Mouse (Mus musculus): Measurements from ENCODE around the gene 4933405L10Rik. TPM values are rescaled to one million over a fixed set of nuclear protein-coding genes. Genes with fewer than 3 reads are reported as not detected.

4933405L10Rik gene
- total RNA-seq (2015; ENCODE audit: low replicate concordance) (not detected in 2 replicates), total RNA-seq (2017; ENCODE audit: low replicate concordance) (not detected in 2 replicates)

DNA sequence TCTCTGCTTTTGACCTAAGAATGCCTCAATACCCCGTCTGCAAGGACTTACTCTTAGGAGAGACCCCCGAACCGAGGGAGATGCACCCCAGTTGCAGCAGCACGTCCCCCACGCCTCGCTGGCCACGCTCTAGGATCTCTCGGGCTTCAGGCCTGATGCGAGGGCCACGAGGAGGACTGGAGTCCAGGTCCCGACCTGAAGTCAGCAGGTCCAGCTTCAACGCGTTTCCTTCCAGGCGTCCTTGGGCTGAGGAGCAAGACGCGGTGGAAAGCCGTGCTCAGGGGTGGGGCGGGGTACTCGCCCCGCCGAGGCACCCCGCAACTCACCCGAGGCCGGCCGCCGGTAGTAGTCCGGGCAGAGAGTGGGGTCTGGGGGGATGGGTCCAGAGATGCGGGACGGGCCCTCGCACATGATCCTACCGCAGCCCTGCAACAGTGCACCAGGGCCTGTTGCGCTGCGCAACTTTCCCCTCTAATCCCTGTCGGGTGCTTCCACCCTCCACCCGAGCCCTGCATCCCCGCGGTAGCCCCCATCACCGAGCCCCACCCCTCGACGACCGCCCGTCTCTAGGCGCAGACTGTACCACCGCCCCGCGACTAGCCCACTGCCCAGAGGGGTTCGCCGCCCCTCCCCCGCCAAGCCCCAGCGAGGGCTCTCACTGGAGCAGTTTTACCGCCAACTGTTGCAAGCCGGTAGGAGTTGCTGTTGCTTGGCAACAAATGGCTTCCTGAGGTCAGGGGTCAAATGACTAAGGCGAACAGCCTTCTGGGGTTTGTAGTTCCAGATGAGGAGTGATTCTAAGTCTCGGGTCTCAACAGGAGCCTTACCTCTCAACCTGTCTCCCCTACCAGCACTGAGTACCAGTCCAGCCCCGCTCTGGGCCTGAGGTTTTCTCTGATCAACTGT lies at the start of gene 4933405L10Rik, which contains the start of gene Enkd1:
Gene 4933405L10Rik, plus strand, starts transcription at position 158 of the 906 bp plus-strand sequence.
Gene Enkd1, minus strand, starts transcription at position 713 of the 906 bp plus-strand sequence.
- ATAC-seq (replicated peaks; ENCODE audit: low FRiP score, poor library complexity, severe bottlenecking): peak; percentile 75

DNA sequence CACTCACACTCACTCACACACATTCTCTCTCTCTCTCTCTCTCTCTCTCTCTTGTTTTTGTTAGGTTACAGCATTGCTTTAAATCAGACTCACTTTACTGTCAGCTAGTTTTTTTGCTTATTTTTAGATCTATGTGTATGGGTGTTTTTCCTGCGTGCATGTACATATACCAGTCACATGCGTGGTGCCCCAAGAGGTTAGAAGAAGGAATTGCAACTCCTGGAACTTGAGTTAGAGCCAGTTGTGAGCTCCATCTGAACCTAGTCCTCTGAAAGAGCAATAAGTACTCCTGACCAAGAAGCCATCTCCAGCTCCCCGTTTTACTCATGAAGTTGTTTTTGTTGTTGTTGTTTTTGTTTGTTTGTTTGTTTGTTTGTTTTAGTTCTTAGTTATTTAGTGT lies 46.3 kb upstream of the 4933405L10Rik start:
- ATAC-seq (replicated peaks; ENCODE audit: low FRiP score, poor library complexity, severe bottlenecking): peak; percentile 74

GRCm38 (mm10) chr8:105677891-105678290 lies 29.6 kb upstream of the 4933405L10Rik start:
- ATAC-seq (replicated peaks; ENCODE audit: low FRiP score, poor library complexity, severe bottlenecking): no peak

GRCm38 (mm10) chr8:105685325-105685724 lies 22.1 kb upstream of the 4933405L10Rik start:
- ATAC-seq (replicated peaks; ENCODE audit: low FRiP score, poor library complexity, severe bottlenecking): no peak

- ATAC-seq (replicated peaks; ENCODE audit: low FRiP score, poor library complexity, severe bottlenecking): peak; percentile 41; the same call in 1 of the 2 replicates
Observed at GRCm38 (mm10) chr8:105685796-105686308, 21.6 kb upstream of the 4933405L10Rik start, which contains the start of gene Carmil2. Gene Carmil2 (plus strand): TSS chr8:105686274.

- ATAC-seq (replicated peaks; ENCODE audit: low FRiP score, poor library complexity, severe bottlenecking): no peak
Observed at GRCm38 (mm10) chr8:105686551-105686950, 20.9 kb upstream of the 4933405L10Rik start.

- no peak for ATAC-seq (replicated peaks; ENCODE audit: low FRiP score, poor library complexity, severe bottlenecking)
Observed at GRCm38 (mm10) chr8:105687512-105687911, 19.9 kb upstream of the 4933405L10Rik start.

DNA sequence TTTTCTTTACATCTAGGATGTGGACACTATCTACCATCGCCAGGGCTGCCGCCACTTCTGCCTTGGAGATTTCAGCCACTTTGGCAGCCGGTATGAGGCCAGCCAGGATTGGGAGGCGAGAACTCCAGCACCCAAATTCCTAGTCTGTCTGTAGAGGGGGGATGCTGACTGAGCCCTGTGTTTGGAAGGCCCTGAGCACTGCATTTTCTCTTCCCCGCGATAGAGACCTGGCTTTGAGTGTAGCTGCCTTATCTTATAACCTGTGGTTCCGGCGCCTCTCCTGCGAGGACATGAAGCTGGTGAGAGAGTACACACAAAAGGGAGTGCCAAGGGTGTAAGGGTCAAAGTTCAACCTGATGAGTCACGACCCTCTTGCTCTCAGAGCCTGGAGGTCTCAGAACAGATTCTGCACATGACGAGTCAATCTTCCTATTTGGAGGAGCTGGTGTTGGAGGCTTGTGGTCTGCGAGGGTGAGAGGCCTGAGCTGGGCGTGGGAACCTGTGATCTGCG lies 19.2 kb upstream of the 4933405L10Rik start:
- no peak for ATAC-seq (replicated peaks; ENCODE audit: low FRiP score, poor library complexity, severe bottlenecking)

DNA sequence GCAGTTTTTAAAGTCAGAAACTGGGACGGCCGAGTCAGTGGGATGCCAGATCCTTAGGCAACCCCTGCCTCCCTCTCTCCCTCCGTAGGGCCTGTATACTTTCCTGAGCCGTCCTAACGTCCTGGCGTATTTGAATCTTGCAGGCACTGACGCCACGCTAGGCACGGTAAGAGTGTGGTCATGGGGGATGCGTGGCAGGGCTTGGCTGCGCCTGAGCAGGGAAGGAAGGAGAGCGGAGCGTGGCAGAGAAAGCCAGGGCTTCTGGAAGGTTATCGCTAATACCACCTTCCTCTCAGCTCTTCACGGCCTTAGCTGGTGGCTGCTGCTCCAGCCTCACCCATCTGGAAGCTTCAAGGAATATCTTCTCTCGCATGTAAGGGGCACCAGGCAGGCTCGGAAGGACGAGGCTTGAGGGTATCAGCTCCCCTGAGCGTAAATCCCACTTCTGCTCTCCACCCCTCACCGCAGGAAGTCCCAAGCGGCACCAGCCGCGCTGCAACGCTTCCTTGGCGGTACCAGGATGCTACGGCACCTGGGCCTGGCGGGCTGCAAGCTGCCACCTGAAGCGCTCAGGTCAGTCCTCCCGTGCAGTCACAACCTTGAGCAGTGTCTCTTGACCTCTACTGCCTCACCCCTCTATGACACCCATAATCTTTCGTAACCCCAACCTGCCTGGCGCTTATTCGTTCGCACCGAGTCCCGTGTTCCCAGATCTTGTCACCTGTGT lies 18.0 kb upstream of the 4933405L10Rik start:
- ATAC-seq (replicated peaks; ENCODE audit: low FRiP score, poor library complexity, severe bottlenecking): no peak

GRCm38 (mm10) chr8:105689983-105690360 lies 17.5 kb upstream of the 4933405L10Rik start:
- ATAC-seq (replicated peaks; ENCODE audit: low FRiP score, poor library complexity, severe bottlenecking): no peak

DNA sequence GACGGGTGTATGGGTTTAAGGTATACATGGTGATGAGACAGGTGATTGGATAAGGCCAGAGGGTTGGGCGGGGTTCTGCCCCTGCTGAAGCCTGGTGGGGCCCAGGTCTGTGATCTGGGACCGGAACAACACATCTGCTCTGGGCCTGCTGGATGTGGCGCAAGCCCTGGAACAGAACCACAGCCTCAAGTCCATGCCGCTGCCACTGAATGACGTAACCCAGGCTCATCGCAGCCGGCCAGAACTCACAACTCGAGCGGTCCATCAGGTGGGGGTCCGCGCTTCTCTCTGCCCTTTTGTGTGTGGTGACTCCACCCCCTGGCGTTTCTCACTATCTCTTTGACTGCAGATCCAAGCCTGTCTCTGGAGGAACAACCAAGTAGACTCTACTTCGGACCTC lies 16.5 kb upstream of the 4933405L10Rik start:
- no peak for ATAC-seq (replicated peaks; ENCODE audit: low FRiP score, poor library complexity, severe bottlenecking)

DNA sequence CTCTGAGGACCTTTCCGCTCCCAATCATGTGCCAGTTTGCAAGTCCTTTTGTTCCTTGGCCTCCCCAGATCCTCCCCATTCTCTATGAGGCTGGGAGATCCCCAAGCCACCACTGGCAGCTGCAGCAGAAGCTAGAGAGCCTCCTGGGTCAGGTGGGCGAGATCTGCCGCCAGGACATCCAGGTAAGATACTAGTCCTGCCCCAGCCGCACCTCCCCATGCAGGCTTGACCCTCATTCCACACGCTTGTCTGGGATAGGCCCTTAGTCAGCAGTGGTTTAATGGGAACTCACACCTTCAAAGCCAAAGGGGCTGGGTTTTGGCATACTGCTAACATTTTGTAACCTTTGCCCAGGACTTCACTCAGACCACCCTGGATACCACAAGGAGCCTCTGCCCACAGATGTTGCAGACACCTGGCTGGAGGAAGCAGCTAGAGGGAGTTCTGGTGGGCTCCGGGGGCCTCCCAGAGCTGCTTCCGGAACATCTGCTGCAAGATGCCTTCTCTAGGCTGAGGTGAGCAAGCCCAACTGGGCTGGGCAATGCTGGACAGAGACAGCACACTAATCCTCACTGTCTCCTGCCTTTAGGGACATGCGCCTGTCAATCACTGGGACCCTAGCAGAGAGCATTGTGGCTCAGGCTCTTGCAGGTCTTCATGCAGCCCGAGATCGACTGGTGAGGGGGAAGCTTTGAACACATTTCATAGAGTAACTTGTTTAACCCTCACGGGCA lies 14.8 kb upstream of the 4933405L10Rik start:
- no peak for ATAC-seq (replicated peaks; ENCODE audit: low FRiP score, poor library complexity, severe bottlenecking)

DNA sequence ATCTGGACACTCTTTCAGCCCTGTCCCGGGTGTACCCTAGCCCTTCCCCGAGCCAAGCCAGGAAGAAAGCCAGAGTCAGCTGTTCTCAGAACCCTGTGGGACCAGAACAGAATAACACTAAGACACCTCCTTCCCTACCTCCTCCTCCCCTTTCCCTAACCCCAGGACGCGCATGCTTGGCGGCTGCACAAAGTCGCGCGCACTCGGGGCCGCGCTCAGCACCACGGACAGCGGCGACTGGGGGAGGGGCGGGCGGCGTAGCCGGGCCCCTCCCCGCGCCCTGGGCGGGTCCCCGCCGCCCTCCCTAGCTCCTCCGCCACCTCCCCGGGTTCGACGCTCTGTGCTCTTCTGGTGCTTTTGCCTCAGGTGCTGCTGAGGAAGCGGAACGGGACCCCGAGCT lies 13.8 kb upstream of the 4933405L10Rik start:
- ATAC-seq (replicated peaks; ENCODE audit: low FRiP score, poor library complexity, severe bottlenecking): no peak

DNA sequence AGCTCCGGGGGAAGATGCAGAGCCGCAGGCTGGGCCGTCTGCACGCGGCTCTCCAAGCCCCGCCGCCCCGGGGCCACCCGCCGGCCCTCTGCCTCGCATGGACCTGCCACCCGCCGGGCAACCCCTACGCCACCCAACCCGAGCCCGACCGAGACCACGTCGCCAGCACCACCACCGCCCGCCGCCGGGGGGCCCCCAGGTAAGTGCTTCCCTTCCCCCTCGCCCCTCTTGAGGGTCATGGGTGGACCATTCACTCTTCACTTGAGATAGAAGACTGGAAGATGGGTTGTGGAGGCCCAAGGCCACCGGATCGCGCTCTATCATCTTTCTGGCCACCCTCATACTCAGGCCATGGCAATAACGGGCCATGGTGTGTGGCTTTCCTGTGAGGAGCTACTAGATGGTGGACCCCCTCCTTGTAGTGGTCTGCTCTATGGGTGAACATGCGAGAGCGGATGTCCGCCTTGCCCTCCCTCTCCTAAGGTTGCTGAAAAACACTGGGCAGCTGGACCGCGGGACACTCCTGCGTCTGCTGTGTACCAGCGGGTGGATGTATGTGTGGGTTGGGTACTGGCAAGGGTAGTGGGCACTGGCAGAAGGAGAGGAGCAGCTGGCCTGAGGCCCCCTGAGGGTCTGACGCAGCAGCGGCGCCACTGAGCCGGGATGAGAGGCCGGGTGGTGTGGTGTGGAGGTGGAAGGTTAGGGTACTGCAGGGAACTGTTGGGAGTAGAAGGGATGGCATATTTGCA lies 13.2 kb upstream of the 4933405L10Rik start:
- ATAC-seq (replicated peaks; ENCODE audit: low FRiP score, poor library complexity, severe bottlenecking): no peak

DNA sequence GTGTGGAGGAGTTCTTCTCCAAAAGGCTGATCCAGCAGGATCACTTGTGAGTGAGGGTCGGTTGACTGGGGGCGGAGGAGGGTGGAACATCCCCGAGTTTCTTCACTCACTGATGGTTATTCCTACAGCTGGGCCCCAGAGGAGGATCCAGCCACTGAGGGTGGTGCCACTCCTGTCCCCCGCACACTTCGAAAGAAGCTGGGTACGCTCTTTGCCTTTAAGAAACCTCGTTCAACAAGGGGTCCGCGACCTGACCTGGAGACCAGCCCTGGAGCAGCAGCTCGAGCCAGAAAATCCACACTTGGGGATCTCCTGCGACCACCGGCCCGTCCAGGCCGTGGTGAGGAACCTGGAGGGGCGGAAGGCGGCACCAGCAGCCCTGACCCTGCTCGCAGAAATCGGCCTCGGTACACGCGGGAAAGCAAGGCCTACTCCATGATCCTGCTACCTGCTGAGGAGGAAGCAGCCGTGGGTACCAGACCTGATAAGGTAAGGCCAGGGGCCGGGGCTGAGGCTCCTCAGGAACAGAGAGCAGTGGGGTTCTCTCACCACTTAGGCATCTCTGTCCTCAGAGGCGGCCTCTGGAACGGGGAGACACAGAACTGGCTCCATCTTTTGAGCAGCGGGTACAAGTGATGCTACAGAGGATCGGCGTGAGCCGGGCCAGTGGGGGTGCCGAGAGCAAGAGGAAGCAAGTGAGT lies 12.2 kb upstream of the 4933405L10Rik start:
- no peak for ATAC-seq (replicated peaks; ENCODE audit: low FRiP score, poor library complexity, severe bottlenecking)

DNA sequence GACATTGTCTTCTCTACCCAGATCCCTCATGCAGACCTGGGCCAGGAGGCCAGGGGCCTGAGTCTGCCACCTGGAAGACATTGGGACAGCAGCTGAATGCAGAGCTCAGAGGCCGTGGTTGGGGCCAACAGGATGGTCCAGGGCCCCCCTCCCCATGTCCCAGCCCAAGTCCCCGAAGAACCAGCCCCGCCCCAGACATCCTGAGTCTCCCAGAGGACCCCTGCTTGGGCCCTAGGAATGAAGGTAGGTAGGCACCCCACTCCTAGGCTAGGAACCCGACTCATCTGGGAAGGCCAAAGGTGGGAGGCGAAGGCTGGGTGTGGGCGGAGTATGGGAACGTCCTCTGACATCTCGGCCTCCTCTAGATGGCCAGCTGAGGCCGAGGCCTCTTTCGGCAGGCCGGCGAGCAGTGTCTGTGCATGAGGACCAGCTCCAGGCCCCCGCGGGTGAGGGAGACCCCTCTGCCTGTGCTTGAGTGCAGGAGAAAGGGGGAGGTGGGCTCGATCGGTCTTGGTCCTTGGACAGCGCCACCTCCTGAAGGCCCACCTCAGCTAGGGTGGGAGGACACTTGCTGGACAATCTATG lies 10.2 kb upstream of the 4933405L10Rik start:
- no peak for ATAC-seq (replicated peaks; ENCODE audit: low FRiP score, poor library complexity, severe bottlenecking)

GRCm38 (mm10) chr8:105698734-105699133 lies 8.7 kb upstream of the 4933405L10Rik start:
- no peak for ATAC-seq (replicated peaks; ENCODE audit: low FRiP score, poor library complexity, severe bottlenecking)

Data from erythroblast, adult 5-6 weeks (primary cell).